Mouse (Mus musculus) MEL (cell line): ENCODE measurements around the gene Pbsn. TPM values are rescaled to one million over a fixed set of nuclear protein-coding genes. Genes with fewer than 3 reads are reported as not detected.
A peak's percentile ranks its signal among the peaks of the same experiment; 100 is the strongest.
"Not testable (repeated sequence)": the region's sequence is repeated elsewhere in the genome, so short reads cannot be mapped to it uniquely, and the experiment has no call there.

ENCODE experiments used
- DNase-seq: peaks from one replicate; pipeline ENCODE4 v3.0.0; 2011; ENCODE audit warnings: low read depth, low spot score
- H3K27ac ChIP-seq: 2 replicates; pipeline ENCODE4 v1.5.1; 2012; ENCODE audit warnings: low read depth, mild to moderate bottlenecking, control low read depth, low read length, moderate library complexity; ENCODE audit not compliant: control insufficient read depth
- H3K27me3 ChIP-seq, 2 experiments: fragments of 150-350 bp in 1 of 2; sonication (generic) in 1 of 2; 2 replicates each; pipeline ENCODE4 v1.6.1; 2012; ENCODE audit warnings: low read length in 2 of 2, mild to moderate bottlenecking in 2 of 2, improper control_type of control experiment in 1 of 2, moderate library complexity in 1 of 2; ENCODE audit not compliant: insufficient read depth in 2 of 2, control insufficient read depth in 1 of 2
- H3K36me3 ChIP-seq, 2 experiments: 2 replicates each; pipeline ENCODE4 v1.6.1; 2012 to 2014; ENCODE audit warnings: low read length in 2 of 2, improper control_type of control experiment in 1 of 2, inconsistent platforms in 1 of 2, mild to moderate bottlenecking in 1 of 2; ENCODE audit not compliant: insufficient read depth in 2 of 2, control insufficient read depth in 1 of 2
- H3K4me1 ChIP-seq, 2 experiments: fragments of 150-350 bp in 1 of 2; sonication (generic) in 1 of 2; 2 replicates each; pipeline ENCODE4 v1.6.1; 2012; ENCODE audit warnings: low read length in 2 of 2, improper control_type of control experiment in 1 of 2, mild to moderate bottlenecking in 1 of 2; ENCODE audit not compliant: insufficient read depth in 2 of 2, control insufficient read depth in 1 of 2
- H3K4me3 ChIP-seq, 2 experiments: fragments of 150-350 bp in 1 of 2; sonication (generic) in 1 of 2; 2 replicates each; pipeline ENCODE4 v1.5.1; 2012; ENCODE audit warnings: low read depth in 2 of 2, low read length in 2 of 2, mild to moderate bottlenecking in 2 of 2, moderate library complexity in 2 of 2, control low read depth in 1 of 2, improper control_type of control experiment in 1 of 2; ENCODE audit not compliant: control insufficient read depth in 1 of 2, insufficient read depth in 1 of 2
- H3K79me2 ChIP-seq: 2 replicates; pipeline ENCODE4 v1.6.1; 2012; ENCODE audit warnings: mild to moderate bottlenecking, low read length, moderate library complexity; ENCODE audit not compliant: control insufficient read depth, poor library complexity, insufficient read depth
- H3K9ac ChIP-seq: 2 replicates; pipeline ENCODE4 v1.6.1; 2012; ENCODE audit warnings: low read depth, mild to moderate bottlenecking, control low read depth, low read length, moderate library complexity; ENCODE audit not compliant: control insufficient read depth, poor library complexity, severe bottlenecking
- H3K9me3 ChIP-seq: fragments of 150-350 bp; sonication (generic); replicated peaks from 2 replicates; pipeline ENCODE4 v1.6.1; 2012; ENCODE audit warnings: mild to moderate bottlenecking, low read length, improper control_type of control experiment, moderate library complexity; ENCODE audit not compliant: insufficient read depth
- BHLHE40 ChIP-seq: IDR thresholded peaks from 2 replicates; pipeline ENCODE4 v1.6.1; 2012; ENCODE audit warnings: low read depth, mild to moderate bottlenecking, inconsistent platforms, low read length, improper control_type of control experiment, borderline replicate concordance
- CTCF ChIP-seq, 3 experiments: IDR thresholded peaks in 2 of 3; conservative IDR thresholded peaks in 1 of 3; 2 replicates each; pipeline ENCODE4 v1.5.1; 2011 to 2012; ENCODE audit warnings: low read length in 3 of 3, low read depth in 2 of 3, mild to moderate bottlenecking in 2 of 3, improper control_type of control experiment in 1 of 3, inconsistent platforms in 1 of 3, mixed read lengths in 1 of 3, moderate library complexity in 1 of 3; ENCODE audit not compliant: control insufficient read depth in 1 of 3, insufficient read depth in 1 of 3, poor library complexity in 1 of 3, severe bottlenecking in 1 of 3
- EP300 ChIP-seq, 2 experiments: IDR thresholded peaks; 2 replicates each; pipeline ENCODE4 v1.6.1; 2011; ENCODE audit warnings: improper control_type of control experiment in 2 of 2, low read length in 2 of 2, low read depth in 1 of 2, mild to moderate bottlenecking in 1 of 2
- ETS1 ChIP-seq: IDR thresholded peaks from 2 replicates; pipeline ENCODE4 v1.6.1; 2012; ENCODE audit warnings: low read depth, mild to moderate bottlenecking, inconsistent platforms, low read length, improper control_type of control experiment, moderate library complexity
- HCFC1 ChIP-seq: IDR thresholded peaks from 2 replicates; pipeline ENCODE4 v1.6.1; 2012; ENCODE audit warnings: low read depth, mild to moderate bottlenecking, inconsistent platforms, low read length, improper control_type of control experiment, moderate library complexity
- JUND ChIP-seq: IDR thresholded peaks from 2 replicates; pipeline ENCODE4 v1.6.1; 2011; ENCODE audit warnings: low read depth, mild to moderate bottlenecking, improper control_type of control experiment, low read length
- MAX ChIP-seq: IDR thresholded peaks from 2 replicates; pipeline ENCODE4 v1.6.1; 2011; ENCODE audit warnings: low read length, improper control_type of control experiment
- MEF2A ChIP-seq: IDR thresholded peaks from 2 replicates; pipeline ENCODE4 v1.6.1; 2014; ENCODE audit warnings: low read depth, mild to moderate bottlenecking, inconsistent platforms, low read length, improper control_type of control experiment; ENCODE audit not compliant: poor library complexity, insufficient replicate concordance, severe bottlenecking; ENCODE audit errors: extremely low read depth
- MYC ChIP-seq: IDR thresholded peaks from 2 replicates; pipeline ENCODE4 v1.6.1; 2011; ENCODE audit warnings: low read depth, mild to moderate bottlenecking, low read length, improper control_type of control experiment, moderate library complexity
- NELFE ChIP-seq: IDR thresholded peaks from 2 replicates; pipeline ENCODE4 v1.6.1; 2011; ENCODE audit warnings: low read depth, low read length, improper control_type of control experiment
- POLR2A ChIP-seq, 2 experiments: IDR thresholded peaks; 2 replicates each; pipeline ENCODE4 v1.6.1; 2011 to 2012; ENCODE audit warnings: low read length in 2 of 2, mild to moderate bottlenecking in 2 of 2, control low read depth in 1 of 2, improper control_type of control experiment in 1 of 2, low read depth in 1 of 2, moderate library complexity in 1 of 2; ENCODE audit not compliant: control insufficient read depth in 1 of 2, insufficient read depth in 1 of 2, poor library complexity in 1 of 2
- POLR2AphosphoS2 ChIP-seq: IDR thresholded peaks from 2 replicates; pipeline ENCODE4 v1.6.1; 2011; ENCODE audit warnings: low read length, improper control_type of control experiment
- RAD21 ChIP-seq: IDR thresholded peaks from 2 replicates; pipeline ENCODE4 v1.6.1; 2011; ENCODE audit warnings: mild to moderate bottlenecking, low read depth, low read length, improper control_type of control experiment
- RCOR1 ChIP-seq: IDR thresholded peaks from 2 replicates; pipeline ENCODE4 v1.6.1; 2012; ENCODE audit warnings: low read depth, mild to moderate bottlenecking, inconsistent platforms, low read length, improper control_type of control experiment
- SIN3A ChIP-seq: IDR thresholded peaks from 2 replicates; pipeline ENCODE4 v1.6.1; 2012; ENCODE audit warnings: low read length, improper control_type of control experiment, inconsistent platforms
- TCF12 ChIP-seq: IDR thresholded peaks from 2 replicates; pipeline ENCODE4 v1.6.1; 2014; ENCODE audit warnings: low read depth, mild to moderate bottlenecking, inconsistent platforms, low read length, improper control_type of control experiment, moderate library complexity
- ZC3H11A ChIP-seq: IDR thresholded peaks from 2 replicates; pipeline ENCODE4 v1.6.1; 2012; ENCODE audit warnings: low read depth, mild to moderate bottlenecking, inconsistent platforms, low read length, improper control_type of control experiment
- ZMIZ1 ChIP-seq: IDR thresholded peaks from 2 replicates; pipeline ENCODE4 v1.6.1; 2012; ENCODE audit warnings: low read depth, mild to moderate bottlenecking, inconsistent platforms, low read length, improper control_type of control experiment, moderate library complexity
- polyA plus RNA-seq, 2 experiments: library from polyadenylated mRNA; stranded (reverse) in 1 of 2; unstranded in 1 of 2; fragments of >175 nt in 1 of 2; fragments of >200 nt in 1 of 2; gene quantifications; 2 replicates each; pipeline versions ENCODE4 v1.2.1 to v1.2.4; 2012; ENCODE audit warnings: low replicate concordance in 2 of 2, low read depth in 1 of 2; ENCODE audit not compliant: insufficient read length in 2 of 2, insufficient read depth in 1 of 2, missing spikeins in 1 of 2
- total RNA-seq: library from RNA; depleted of rRNA; stranded (reverse); fragments of 300-350 nt; gene quantifications from 2 replicates; pipeline ENCODE4 v1.2.3, GENCODE M21; 2012; rRNA removed

Gene Pbsn
- not detected in 2 replicates for total RNA-seq
- polyA plus RNA-seq, result not detected

GRCm38 (mm10) chrX:77853523-77853922 is at the start of gene Pbsn:
Gene Pbsn, minus strand, starts transcription at chrX:77853623.
- H3K27ac ChIP-seq, result no peak within 1 kb of the TSS
- H3K36me3 ChIP-seq, result no peaks in the 10 kb centered on the region
- no peaks in the 10 kb centered on the region for H3K27me3 ChIP-seq
- TF ChIP-seq NELFE, result no peak
- TF ChIP-seq MEF2A, result no peak
- no peak for TF ChIP-seq MYC
- TF ChIP-seq ZMIZ1, result no peak
- TF ChIP-seq ETS1, result no peak
- TF ChIP-seq JUND, result no peak
- no peak for TF ChIP-seq BHLHE40
- no peak for TF ChIP-seq EP300 (IDR thresholded peaks at IDR 0.05; ENCODE audit: low read depth in 1 of 2, low read length in 2 of 2)
- no peak for TF ChIP-seq TCF12
- no peak for TF ChIP-seq RCOR1
- no peak for TF ChIP-seq ZC3H11A
- no peak for TF ChIP-seq POLR2A (IDR thresholded peaks at IDR 0.05; ENCODE audit: control insufficient read depth in 1 of 2, insufficient read depth in 1 of 2, low read depth in 1 of 2, low read length in 2 of 2, poor library complexity in 1 of 2)
- no peak for TF ChIP-seq RAD21
- no peak for TF ChIP-seq SIN3A
- no peak for TF ChIP-seq HCFC1
- no peak for TF ChIP-seq MAX
- no peak for TF ChIP-seq POLR2AphosphoS2
- no peak within 1 kb of the TSS for H3K9ac ChIP-seq
- DNase-seq, result no peak
- no peaks in the 10 kb centered on the region for H3K79me2 ChIP-seq
- H3K4me1 ChIP-seq, result no peaks in the 10 kb centered on the region
- no peak within 1 kb of the TSS for H3K4me3 ChIP-seq
- no peaks in the 10 kb centered on the region for H3K9me3 ChIP-seq

- H3K36me3 ChIP-seq, H3K4me1 ChIP-seq, H3K27ac ChIP-seq, H3K9me3 ChIP-seq, H3K79me2 ChIP-seq, H3K9ac ChIP-seq, H3K4me3 ChIP-seq, H3K27me3 ChIP-seq: not testable (repeated sequence)
- DNase-seq, result peak; percentile 2
- TF ChIP-seq RAD21 (peak; percentile 21), CTCF (IDR thresholded peaks at IDR 0.05 in 2 of 3, conservative IDR thresholded peaks at IDR 0.05 in 1 of 3; ENCODE audit: control insufficient read depth in 1 of 3, insufficient read depth in 1 of 3, low read depth in 2 of 3, low read length in 3 of 3, poor library complexity in 1 of 3, severe bottlenecking in 1 of 3) (peak in 1 of 3 experiments; percentile 16; a peak in 2 of 6 replicates)
Observed at GRCm38 (mm10) chrX:77880033-77880432, 26.6 kb upstream of the Pbsn start.

- not testable (repeated sequence) for H3K4me3 ChIP-seq, H3K79me2 ChIP-seq, H3K36me3 ChIP-seq, H3K4me1 ChIP-seq, H3K27ac ChIP-seq, H3K9me3 ChIP-seq, DNase-seq, H3K27me3 ChIP-seq, H3K9ac ChIP-seq
Observed at GRCm38 (mm10) chrX:77864458-77864857, 11.0 kb upstream of the Pbsn start, which contains the start of gene Gm14744. Gene Gm14744, plus strand, starts transcription at chrX:77864758.
